Mouse (Mus musculus) brain, embryonic 14.5 days (tissue): ENCODE data around the gene Sh2d1a. TPM values are rescaled to one million over a fixed set of nuclear protein-coding genes. Genes with fewer than 3 reads are reported as not detected.

Experiments
- DNase-seq: peaks from one replicate; pipeline ENCODE4 v3.0.0-alpha.2; 2011; ENCODE audit warnings: low read depth
- CTCF ChIP-seq: fragments of 200-500 bp; IDR thresholded peaks from 2 replicates; pipeline ENCODE4 v1.5.1; 2012; ENCODE audit warnings: inconsistent platforms, mild to moderate bottlenecking, moderate library complexity, borderline replicate concordance; ENCODE audit not compliant: insufficient read depth, insufficient read length; ENCODE audit errors: extremely low read depth
- POLR2A ChIP-seq: fragments of 200-500 bp; IDR thresholded peaks from 2 replicates; pipeline ENCODE4 v1.6.1; 2012; ENCODE audit warnings: mild to moderate bottlenecking, inconsistent platforms, borderline replicate concordance; ENCODE audit not compliant: poor library complexity, insufficient read depth, insufficient read length, severe bottlenecking; ENCODE audit errors: extremely low read depth
- polyA plus RNA-seq: library from polyadenylated mRNA; depleted of rRNA; stranded (reverse); fragments of >200 nt; gene quantifications from 2 replicates; pipeline ENCODE4 v1.2.3, GENCODE M21; 2012; rRNA removed

Gene Sh2d1a
- polyA plus RNA-seq, 1 experiment = 0.15 TPM

- DNase-seq = peak; percentile 90
- TF ChIP-seq POLR2A (no peak), CTCF (peak; percentile 64; the same call in 1 of the 2 replicates)
These were observed 38.5 kb downstream of the Sh2d1a start for GRCm38 (mm10) chrX:42540756-42541053.

- TF ChIP-seq POLR2A (no peak), CTCF (no peak)
- no peak for DNase-seq
These were observed 42.8 kb downstream of the Sh2d1a start for GRCm38 (mm10) chrX:42545076-42545475.

GRCm38 (mm10) chrX:42548513-42548912, 46.3 kb downstream of the Sh2d1a start:
- TF ChIP-seq CTCF (no peak), POLR2A (no peak)
- DNase-seq = no peak

- peak; percentile 79 for TF ChIP-seq CTCF
- TF ChIP-seq POLR2A = no peak
- DNase-seq = peak; percentile 79
These were observed 55.0 kb downstream of the Sh2d1a start for GRCm38 (mm10) chrX:42557284-42557683.

GRCm38 (mm10) chrX:42558683-42559082, 56.4 kb downstream of the Sh2d1a start:
- TF ChIP-seq CTCF = no peak
- TF ChIP-seq POLR2A = no peak
- DNase-seq = peak; percentile 43

Other genes starting within 250 kb of the Sh2d1a start
- gene Tex13c2, start 12.8 kb upstream of the Sh2d1a start, polyA plus RNA-seq = 0.04 TPM in 1 of 2 replicates, not detected in the other